Mouse (Mus musculus) heart, adult 9 months (tissue): ENCODE data around the gene Kat2a.
A peak's percentile ranks its signal among the peaks of the same experiment; 100 is the strongest.

ENCODE experiments used
- DNase-seq, 2 experiments: peaks; one replicate each; pipeline ENCODE4 v3.0.0; 2022; ENCODE audit warnings: low spot score in 2 of 2

Gene Kat2a

DNA sequence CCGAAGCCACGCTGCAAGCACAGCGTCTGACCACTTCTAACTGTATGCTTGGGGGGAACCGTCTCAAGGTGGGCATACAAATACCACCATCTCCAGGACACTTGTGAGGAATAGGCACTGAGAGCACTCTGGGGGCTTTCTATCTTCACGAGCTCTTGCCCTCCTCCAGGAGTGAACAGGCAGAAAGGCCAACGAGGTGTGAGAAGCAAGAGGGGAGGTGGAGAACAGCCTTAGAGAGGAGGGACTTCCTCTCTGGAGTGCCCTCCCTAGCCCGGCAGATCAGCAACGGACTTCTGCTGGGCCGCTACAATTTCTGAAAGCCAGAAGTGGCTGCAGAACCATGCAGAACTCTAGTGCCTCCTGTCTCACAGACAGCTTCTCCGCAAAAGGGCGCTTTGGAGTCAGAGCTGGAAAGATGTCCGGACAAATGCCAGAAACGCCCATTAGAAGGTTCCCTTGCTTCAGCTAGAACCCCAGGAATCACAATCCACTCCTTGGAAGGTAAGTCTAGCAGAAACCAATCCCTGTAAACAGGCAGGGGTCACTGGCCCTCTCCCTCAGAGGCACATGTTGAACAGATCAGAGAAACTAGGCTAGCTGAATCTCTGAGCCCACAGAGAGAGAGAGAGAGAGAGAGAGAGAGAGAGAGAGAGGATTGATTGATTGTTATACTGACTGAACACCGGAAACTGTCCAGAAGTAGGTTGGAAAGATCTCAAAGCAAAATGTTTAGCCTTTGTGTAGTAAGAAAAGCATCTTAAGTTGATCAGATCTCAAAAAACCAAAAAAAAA is 23.9 kb upstream of the Kat2a start:
- no peak for DNase-seq

DNA sequence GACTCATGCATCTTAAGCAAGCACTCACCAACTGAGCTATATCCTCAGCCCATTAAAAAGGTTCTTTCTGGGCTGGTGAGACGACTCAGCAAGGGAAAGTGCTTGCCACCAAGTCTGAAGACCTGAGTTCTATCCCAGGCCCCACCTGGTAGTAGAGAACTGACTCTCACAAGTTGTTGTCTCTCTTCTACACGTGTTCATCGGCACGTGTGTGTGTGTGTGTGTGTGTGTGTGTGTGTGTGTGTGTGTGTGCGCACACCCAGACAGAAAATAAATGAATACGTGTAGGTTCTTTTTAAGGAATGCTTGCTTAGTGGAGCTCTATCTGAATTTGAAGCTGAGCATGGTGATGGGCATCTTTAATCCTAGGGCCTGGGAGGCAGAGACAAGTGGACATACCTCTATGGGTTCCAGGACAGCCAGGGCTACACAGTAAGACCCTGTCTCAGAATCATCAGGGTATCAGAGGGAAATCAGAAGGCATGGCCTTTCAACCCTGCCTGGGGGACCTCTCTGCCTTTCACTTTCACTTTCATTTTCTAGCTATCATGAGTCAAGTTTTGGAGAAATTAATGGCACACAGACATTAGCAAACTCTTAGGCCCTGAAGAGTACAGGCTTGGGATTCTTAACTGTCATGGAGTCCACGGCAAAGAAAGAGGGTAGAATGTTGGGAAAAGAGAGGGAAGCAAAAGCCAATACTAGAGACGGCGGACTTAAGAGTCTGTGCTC is 23.0 kb upstream of the Kat2a start:
- DNase-seq = no peak

DNA sequence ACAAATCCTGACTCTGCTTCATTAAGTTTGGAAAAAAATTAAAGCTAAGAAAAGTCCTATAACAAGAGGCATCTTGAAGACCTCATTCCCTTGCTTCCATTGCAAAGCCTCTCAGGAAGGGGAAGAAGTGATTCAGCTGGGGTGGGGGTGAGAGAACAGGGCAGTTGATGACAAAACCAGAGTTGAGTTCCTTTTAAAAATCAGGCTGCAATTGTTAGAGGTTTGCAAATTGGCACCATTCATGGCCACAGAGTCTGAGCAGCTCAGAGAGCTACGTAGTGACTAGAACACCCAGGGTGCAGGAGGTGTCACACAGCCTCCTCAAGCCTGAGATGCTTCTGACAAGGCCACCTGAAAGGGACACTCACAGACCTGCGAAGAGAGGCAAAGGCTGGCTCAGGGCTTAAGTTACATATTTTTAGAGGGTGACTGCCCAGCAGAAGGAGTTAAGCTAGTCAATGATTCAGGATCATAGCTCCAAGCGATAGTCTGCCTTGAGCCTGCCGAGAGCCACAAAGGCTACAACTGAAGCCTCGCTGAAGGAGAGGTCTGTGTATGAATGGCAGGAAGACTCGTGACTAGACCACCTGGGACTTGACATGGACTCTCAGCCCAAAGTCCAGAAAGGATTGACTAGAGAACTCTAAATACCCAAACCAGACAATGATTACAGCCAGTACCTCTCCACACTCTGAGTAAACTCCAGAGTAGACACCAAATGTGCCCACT is 18.4 kb upstream of the Kat2a start:
- DNase-seq = peak in 1 of 2 experiments; percentile 61

DNA sequence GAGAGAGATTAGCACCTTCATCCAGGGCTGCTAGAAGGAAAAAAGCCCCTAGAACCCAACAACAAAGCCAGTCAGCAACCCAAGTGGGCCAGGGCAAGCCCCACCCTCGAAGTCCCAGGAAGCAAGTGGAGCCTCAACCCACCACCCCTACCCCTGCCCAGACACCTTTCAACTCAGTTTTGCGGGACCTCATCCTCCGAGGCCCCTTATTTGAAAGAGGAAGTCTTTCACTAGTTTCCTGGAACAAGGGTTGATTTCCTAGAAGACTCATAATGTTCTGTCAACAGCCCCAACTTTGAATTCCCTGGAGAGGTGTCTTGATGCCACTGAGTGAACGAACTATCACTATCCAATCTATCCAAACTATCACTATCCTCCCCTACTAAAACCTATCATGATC is 17.7 kb upstream of the Kat2a start:
- no peak for DNase-seq

DNA sequence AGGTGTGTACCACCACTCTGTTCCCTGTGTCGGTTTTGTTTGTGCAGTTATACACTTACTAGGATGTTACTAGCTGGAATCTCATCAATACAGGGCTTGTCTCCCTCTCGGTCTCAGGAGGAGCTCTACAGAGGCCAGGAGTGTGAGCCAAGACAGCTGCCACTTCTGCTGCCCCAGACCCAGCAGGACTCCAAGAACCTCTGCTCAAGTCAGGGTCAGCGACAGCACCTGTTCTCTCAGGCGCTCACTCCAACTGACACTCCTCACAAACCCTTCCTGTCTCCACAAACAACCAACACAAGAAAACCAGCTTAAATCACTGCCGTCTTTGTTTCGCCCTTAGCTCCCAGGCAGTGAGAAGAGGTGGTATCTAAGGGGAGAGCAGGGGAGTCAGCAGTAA is 16.3 kb upstream of the Kat2a start:
- DNase-seq = no peak

DNA sequence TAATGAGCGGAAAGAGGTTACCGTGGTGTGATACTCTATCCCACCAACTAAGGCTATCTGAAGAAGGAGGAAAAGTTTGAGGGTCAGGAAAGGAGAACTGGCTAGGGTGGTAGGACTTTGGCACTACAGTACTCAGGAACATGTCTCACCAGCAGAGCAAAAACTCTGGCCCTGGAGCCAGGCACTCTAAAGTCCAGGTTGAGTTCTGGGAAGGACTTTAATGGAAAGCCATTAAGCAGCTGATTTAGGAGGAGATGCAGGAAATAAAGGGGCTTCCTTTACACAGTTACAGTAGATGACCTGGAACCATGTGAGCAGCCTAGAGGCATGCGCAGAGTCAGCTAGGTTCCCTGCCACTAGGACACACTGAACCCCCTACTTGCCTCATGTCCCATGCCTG is 14.9 kb upstream of the Kat2a start:
- no peak for DNase-seq

DNA sequence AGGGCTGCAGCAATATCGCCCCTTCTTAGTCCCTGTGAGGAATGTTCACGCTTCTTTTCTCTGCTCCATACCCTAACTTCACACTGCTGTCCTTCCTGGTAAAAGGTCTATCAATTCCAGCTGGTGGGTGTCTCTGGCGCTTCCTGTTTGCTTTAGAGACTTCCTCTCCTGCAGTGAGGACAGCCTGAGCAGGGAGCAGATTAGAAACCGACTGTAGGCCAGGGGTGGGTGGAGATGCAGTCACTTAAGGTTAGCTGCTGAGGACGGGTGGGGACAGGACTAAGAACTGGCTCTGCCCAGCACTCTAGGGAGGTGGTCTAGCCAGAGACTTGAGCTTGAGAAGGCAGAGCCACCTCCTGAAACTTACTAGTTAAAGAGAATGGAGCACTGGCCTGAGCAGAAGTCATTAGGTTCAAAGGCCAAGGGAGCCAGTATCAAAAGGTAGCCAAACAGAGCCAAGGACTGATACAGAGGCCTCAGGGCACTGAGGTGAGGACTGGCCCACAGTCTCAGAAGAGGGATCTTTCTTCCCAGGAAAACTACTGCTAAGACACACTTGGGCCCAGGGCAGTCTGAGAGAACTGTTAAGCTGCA is 12.8 kb upstream of the Kat2a start:
- DNase-seq = peak; percentile 55 to 75

DNA sequence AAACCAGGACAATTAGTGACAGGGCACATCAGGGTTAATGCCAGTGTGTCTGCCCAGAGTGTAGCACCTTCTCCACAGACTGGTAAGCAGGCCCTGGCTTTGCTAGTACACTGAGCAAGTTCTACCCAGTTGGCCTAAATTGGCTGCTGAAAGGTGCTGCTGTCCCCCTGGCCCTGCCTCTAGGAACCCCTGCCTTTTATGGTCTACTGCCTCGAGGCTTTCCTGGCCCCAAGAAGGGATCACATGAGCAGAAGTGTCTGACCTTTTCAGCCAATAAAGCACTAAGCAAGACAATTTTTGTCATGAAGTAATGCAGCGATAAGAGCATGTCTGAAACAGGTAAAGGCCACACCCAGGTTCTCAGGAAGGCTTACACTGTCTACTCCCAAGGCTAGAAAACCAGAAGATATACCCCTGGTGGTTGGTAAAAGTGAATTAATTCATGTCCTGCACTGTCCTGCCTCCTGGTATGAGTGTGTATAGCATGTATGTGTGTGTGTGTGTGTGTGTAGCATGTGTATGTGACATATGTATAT is 10.3 kb upstream of the Kat2a start:
- DNase-seq = no peak

DNA sequence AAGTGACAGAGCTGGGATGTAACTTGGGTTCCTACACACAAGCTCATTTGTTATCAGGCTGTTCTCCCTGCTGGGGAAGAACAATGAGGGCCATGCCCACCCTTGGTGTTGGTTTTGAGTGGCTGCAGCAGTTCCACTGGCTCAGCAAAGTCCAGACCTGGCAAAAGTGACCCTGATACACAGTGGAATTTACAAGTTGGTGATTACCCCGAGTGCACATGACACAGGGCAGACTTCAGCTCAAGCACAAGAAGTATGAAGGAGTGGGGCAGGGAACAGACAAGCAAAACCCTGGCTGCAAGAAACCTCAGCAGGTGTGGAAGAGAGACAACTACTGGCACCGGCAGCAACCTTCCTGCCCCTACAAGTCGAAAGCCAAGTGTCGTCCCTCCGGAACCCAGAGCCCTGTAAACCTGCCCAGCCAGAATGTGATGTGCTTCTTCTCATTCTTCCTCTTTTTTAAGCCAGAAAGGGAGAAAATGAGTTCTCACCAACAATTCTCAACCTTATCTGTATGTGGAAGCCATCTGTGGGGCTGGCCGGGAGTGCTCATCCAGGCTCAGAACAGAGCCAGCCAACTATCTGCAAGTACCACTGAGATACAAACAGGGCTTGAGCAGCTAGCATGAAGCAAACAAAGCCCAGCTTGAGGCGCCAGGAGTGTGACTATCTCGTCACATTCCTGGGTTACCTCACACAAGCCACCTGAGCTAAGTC is 9.7 kb upstream of the Kat2a start:
- no peak for DNase-seq

DNA sequence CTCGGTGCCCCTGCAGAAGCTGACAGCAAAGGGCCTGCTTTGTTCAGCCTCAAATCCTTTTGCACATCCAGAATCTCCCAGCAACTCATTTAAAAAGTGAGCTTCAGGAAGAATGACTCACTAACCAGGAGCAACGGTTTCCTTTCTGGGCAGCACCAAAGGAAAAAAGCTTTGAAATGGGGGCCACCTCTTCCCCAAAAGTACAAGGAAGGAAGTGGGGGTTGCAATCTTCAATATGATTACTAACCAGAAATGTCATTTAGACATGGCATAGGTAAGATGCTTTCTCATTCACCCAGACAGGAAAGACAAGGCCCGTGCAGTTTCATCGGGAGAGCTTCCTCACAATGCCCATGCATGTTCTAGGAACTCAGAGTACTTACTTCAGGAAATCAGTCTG is 9.0 kb upstream of the Kat2a start:
- DNase-seq = peak in 1 of 2 experiments; percentile 59

DNA sequence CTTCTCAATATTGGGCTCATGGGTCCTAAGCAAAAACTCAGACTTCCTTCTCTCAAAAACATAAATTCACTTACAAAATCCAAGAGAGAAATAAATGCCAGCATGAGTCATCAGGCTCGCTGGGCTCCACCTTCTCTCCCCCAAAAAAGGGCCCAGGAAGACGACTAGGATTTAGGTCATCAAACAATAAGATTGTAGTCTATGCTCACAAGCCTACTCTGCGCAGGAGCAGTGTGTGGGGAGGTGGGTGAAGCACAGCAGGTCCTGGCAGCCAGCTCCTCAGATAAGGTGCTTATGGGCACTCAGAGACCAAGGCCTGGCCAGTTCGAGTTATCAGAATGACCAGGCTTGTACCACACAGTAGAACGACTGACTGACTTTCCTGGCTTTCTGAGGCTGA is 8.1 kb upstream of the Kat2a start:
- DNase-seq = no peak

DNA sequence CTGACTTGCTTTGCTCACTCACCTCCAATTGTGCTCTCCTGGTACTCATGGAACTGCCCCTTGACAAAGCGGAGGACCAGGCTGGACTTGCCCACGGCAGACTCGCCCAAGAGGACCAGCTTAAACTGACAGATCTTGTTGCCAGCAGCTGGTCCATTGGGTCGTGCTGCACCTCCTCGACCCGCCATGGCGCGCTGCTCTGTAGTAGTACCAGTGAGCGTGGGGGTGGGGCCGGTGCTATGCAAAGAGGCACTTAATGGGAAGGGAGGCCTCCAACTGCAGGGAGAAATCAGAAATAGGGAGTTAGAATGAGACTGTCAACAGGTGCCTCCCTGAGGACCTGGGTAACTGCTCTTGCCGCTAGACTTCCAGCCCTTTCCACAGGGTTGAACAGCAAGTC is 7.6 kb upstream of the Kat2a start:
- DNase-seq = no peak

DNA sequence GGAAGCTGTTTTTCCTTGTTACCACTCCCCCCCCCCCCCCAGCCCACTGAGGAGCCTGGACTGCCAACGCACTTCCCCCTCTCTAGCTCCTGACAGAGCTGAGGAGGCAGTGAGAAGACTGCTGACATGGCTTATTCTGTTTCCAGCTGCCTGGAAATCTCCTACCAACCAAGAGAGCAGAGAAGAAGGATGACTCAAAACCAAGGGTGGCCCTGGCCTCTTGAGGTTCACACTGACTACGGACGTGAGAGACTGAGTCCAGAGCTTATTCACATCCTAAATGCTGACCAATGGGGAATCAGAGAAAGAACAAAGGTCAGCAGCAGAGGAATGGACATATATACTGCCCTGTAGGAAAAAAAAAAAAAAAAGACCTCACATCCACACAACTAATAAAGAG is 7.0 kb upstream of the Kat2a start:
- DNase-seq = peak in 1 of 2 experiments; percentile 42

DNA sequence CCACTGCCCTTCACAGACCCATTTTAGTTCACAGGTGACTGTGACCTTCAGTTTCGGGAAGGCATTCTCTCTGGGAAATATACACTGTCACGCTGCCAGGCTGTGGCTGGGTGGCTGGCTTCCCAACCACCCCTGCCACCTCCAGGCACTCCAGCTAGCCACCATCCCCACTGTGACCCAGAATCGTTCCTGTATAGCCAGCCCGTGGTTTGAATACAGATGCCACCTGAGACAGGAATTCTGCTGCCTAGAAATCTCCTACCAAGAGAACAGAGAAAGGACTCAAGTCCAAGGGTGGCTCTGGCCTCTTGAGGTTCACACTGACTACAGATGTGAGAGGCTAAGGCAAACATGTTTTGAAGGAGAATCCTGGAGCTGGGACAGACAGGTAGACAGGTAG is 6.6 kb upstream of the Kat2a start:
- no peak for DNase-seq

DNA sequence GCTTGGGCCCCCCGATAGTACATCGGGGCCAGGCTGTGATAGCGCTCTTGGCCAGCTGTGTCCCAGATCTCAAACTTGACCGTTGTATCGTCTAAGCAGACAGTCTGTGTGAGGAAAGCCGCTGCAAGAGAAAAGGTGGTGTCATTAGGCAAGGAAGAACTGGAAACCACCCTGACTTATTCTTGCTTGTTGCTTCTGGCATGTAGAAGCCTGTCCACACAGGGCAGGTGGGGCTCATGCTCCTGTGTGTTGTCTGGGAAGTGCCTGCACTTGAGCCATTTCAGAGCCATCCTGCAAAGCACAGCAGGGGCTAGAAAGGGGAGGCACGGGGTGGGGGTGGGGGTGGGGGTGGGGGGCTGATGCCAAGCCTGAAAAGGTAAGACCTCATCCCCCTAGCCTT is 6.2 kb upstream of the Kat2a start:
- DNase-seq = no peak

DNA sequence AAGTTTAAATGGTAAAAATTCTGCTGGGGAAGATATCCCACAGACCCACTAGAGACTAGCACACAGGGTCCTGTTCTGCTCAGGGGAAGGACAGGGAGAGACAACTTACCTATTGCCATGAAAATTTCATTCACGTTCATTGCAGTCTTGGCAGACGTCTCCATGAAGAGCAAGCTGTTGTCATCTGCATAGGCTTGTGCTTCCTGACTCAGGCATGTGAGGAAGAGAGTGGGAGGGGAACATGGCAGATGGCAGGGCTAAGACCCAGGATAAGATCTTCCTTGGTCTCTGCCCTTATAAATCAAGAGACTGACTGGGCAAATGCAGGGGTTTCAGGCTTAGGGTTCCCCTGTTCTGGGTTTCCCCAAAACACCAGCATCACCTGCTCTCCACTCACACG is 4.4 kb upstream of the Kat2a start:
- no peak for DNase-seq

DNA sequence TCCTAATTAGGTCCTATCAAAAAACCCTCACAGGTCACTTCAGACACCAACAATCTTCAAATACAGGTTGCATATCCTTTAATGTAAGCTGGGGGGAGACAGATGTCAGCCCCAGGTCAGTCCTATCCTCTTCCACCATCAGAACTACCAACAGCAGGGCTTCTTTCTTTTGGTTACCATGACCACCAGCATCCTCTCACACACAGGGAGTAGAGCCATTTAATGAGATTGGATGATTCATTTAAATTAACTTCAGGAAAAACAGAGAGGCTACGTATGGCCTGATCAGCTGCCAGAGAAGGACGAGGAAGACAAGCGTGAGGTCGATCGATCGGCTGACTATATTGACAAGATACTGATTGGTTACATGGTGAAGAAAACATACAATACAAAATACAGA is 2.7 kb upstream of the Kat2a start:
- DNase-seq = no peak

DNA sequence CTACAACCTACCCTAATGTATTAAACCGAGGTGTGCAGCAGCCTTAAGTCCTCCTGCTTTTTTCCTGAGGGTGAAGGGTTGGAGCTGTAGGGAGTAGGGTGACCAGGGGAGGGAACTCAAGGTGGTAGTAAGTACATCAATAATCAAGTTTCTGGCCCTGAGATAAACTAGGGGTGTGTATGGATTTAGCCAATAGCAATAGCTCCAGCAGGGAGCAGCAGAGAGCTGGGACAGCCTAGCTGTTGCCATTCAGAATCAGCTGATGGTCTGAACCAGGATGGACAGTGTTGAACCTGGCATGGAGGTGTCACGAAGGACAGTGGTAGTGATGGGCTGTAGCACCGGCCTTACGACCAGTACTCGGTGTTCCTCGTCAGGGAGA is 2.3 kb upstream of the Kat2a start:
- DNase-seq = peak; percentile 78 to 86

DNA sequence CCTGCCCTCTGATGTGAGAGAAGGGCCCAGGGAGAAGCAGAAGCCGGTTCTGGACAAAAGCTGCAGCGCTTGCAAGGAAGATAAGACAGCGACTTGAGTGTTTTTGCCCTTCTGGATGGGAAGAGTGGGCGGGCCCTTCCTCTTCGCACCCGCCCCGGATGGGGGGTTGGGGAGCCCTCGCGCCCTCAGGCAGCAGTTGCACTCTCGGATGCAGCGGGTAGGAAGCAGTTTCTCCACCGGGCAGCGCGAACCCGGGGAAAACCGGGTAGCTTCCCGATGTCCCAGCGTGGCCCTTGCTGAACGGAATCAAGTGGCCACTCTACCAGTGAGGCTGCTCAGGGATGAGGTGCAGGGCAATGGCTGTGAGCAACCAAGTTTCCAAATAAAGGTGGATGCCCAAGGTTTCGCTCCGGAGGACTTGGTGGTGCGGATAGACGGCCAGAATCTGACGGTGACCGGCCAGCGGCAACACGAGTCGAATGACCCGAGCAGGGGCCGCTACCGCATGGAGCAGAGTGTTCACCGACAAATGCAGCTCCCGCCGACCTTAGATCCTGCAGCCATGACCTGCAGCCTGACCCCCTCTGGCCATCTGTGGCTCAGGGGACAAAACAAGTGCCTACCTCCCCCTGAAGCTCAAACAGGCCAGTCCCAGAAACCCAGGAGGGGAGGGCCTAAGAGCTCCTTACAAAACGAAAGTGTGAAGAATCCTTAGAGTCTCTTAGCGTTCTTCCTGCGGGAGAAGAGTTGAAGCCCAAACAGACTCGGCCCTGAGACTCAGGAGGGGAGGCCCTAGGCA is 1.7 kb upstream of the Kat2a start, which contains the start of gene Hspb9:
TSS of gene Hspb9 (plus strand) at position 116 of the 799 bp plus-strand sequence.
- DNase-seq = peak; percentile 80 to 84

DNA sequence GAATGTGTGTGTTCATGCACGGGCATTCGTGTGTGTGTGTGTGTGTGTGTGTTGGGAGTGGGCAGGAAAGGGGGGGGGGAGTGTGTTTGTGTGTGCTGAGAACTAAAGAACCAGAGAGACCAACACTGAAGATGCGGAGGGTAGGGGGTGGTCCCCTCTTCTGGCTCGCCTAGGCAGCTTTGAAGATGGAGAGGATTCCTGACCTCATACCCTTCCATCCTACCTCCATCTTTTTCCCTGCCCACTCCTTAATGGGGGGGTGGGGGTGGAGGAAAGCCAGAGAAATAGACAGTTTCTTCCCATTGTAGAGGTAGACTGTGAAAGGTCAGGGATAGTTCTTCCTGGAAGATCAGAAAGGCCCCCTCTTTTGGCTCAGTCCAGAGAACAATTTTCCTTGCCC is 909 bp upstream of the Kat2a start:
- DNase-seq = peak in 1 of 2 experiments; percentile 18
